Mouse (Mus musculus) midbrain, postnatal 0 days (tissue): ENCODE data around the gene Sik1. TPM values are rescaled to one million over a fixed set of nuclear protein-coding genes. Genes with fewer than 3 reads are reported as not detected.

Source experiments
- ATAC-seq: fragments of 200-750 bp; cut with Nextera tagmentation; 2 replicates; pipeline ENCODE4 v1.8.0; 2017; ENCODE audit warnings: moderate number of reproducible peaks, mild to moderate bottlenecking, moderate TSS enrichment, moderate library complexity; ENCODE audit not compliant: low FRiP score
- DNase-seq: peaks from one replicate; pipeline ENCODE4 v3.0.0-alpha.2; 2015; ENCODE audit warnings: low spot score
- H3K27ac ChIP-seq: fragments of 300-500 bp; sonication (generic); 2 replicates; pipeline ENCODE4 v1.5.1; 2014; ENCODE audit warnings: low read depth, mild to moderate bottlenecking, low read length, mixed read lengths
- H3K27me3 ChIP-seq: fragments of 300-500 bp; sonication (generic); 2 replicates; pipeline ENCODE4 v1.6.1; 2014; ENCODE audit warnings: low read length, control low read depth, mixed read lengths; ENCODE audit not compliant: insufficient read depth
- H3K36me3 ChIP-seq: fragments of 300-500 bp; sonication (generic); 2 replicates; pipeline ENCODE4 v1.6.1; 2014; ENCODE audit warnings: low read length, control low read depth, mixed read lengths; ENCODE audit not compliant: insufficient read depth
- H3K4me1 ChIP-seq: fragments of 300-500 bp; sonication (generic); 2 replicates; pipeline ENCODE4 v1.6.1; 2014; ENCODE audit warnings: mild to moderate bottlenecking, control low read depth, antibody characterized with exemption, low read length, mixed read lengths; ENCODE audit not compliant: insufficient read depth
- H3K4me2 ChIP-seq: fragments of 300-500 bp; sonication (generic); 2 replicates; pipeline ENCODE4 v1.6.1; 2014; ENCODE audit warnings: low read depth, mild to moderate bottlenecking, low read length, mixed read lengths; ENCODE audit not compliant: poor library complexity, severe bottlenecking
- H3K4me3 ChIP-seq: fragments of 300-500 bp; sonication (generic); 2 replicates; pipeline ENCODE4 v1.5.1; 2014; ENCODE audit warnings: low read depth, mild to moderate bottlenecking, low read length, moderate library complexity
- H3K9ac ChIP-seq: fragments of 300-500 bp; sonication (generic); replicated peaks from 2 replicates; pipeline ENCODE4 v1.6.1; 2014; ENCODE audit warnings: mild to moderate bottlenecking, low read length, moderate library complexity, mixed read lengths; ENCODE audit not compliant: poor library complexity, severe bottlenecking
- H3K9me3 ChIP-seq: fragments of 300-500 bp; sonication (generic); 2 replicates; pipeline ENCODE4 v1.6.1; 2016; ENCODE audit warnings: low read length, control low read depth
- CTCF ChIP-seq: IDR thresholded peaks from 2 replicates; pipeline ENCODE4 v1.5.1; 2016; ENCODE audit warnings: antibody characterized with exemption, mild to moderate bottlenecking
- WGBS: fragments of 180-500 bp; shearing (Covaris S2); extraction: QIAGEN DNeasy Blood & Tissue Kit; methylation state at CpG from one replicate; pipeline ENCODE4 v1.1.7; 2014; 5-methylcytosine and 5-hydroxymethylcytosine counted together
- polyA plus RNA-seq: library from polyadenylated mRNA; unstranded; fragments of >200 nt; fragmentation: Nextera tagmentation; extraction: Ambion mirVana; gene quantifications from 2 replicates; pipeline ENCODE4 v1.2.1, GENCODE M21; 2015
- total RNA-seq: library from RNA; depleted of rRNA; stranded (reverse); fragments of >200 nt; gene quantifications from 2 replicates; pipeline ENCODE4 v1.2.3, GENCODE M21; 2014; rRNA removed

Sik1 gene
- total RNA-seq (48.5 and 54.2 TPM in 2 replicates), polyA plus RNA-seq (17.6 and 22.3 TPM in 2 replicates)

- peaks cover 3% of the 10 kb centered on the region; the same call in 1 of the 2 replicates for H3K4me1 ChIP-seq
- TF ChIP-seq CTCF, result peak; percentile 75
- peaks cover 2% of the 10 kb centered on the region; the same call in 1 of the 2 replicates for H3K36me3 ChIP-seq
- H3K4me3 ChIP-seq, result peak within 1 kb of the TSS; percentile 62
- peak within 1 kb of the TSS; percentile 87 for H3K9ac ChIP-seq
- H3K27me3 ChIP-seq, result no peaks in the 10 kb centered on the region
- ATAC-seq (peak; percentile 95), DNase-seq (peak; percentile 98)
- under 1% methylated on average over 38 of the region's 92 CpGs for WGBS
- H3K27ac ChIP-seq, result peak within 1 kb of the TSS; percentile 67
- no peaks in the 10 kb centered on the region for H3K9me3 ChIP-seq
- peak within 1 kb of the TSS; percentile 71 for H3K4me2 ChIP-seq
Measured at GRCm38 (mm10) chr17:31855597-31856518, at the start of gene Sik1. Gene Sik1 (minus strand): TSS chr17:31855804.

GRCm38 (mm10) chr17:31905201-31905790, 49.7 kb upstream of the Sik1 start:
- H3K4me1 ChIP-seq, result no peaks in the 10 kb centered on the region
- WGBS, result 89% methylated on average over 9 of the region's 9 CpGs
- no peak overlapping the region for H3K27ac ChIP-seq
- no peak overlapping the region for H3K4me3 ChIP-seq
- no peaks in the 10 kb centered on the region for H3K27me3 ChIP-seq
- no peaks in the 10 kb centered on the region for H3K9me3 ChIP-seq
- no peaks in the 10 kb centered on the region for H3K36me3 ChIP-seq
- no peak for ATAC-seq
- no peak for TF ChIP-seq CTCF
- no peak overlapping the region for H3K9ac ChIP-seq
- no peak overlapping the region for H3K4me2 ChIP-seq
- no peak for DNase-seq

GRCm38 (mm10) chr17:31904036-31904435, 48.4 kb upstream of the Sik1 start:
- H3K9me3 ChIP-seq, result no peaks in the 10 kb centered on the region
- no peak overlapping the region for H3K9ac ChIP-seq
- 84% methylated on average over 7 of the region's 7 CpGs for WGBS
- ATAC-seq (no peak), DNase-seq (no peak)
- H3K27me3 ChIP-seq, result no peaks in the 10 kb centered on the region
- TF ChIP-seq CTCF, result no peak
- no peak overlapping the region for H3K4me3 ChIP-seq
- H3K4me2 ChIP-seq, result no peak overlapping the region
- H3K27ac ChIP-seq, result no peak overlapping the region
- no peaks in the 10 kb centered on the region for H3K4me1 ChIP-seq
- H3K36me3 ChIP-seq, result no peaks in the 10 kb centered on the region

GRCm38 (mm10) chr17:31902630-31903198, 47.1 kb upstream of the Sik1 start:
- TF ChIP-seq CTCF, result no peak
- WGBS, result 77% methylated on average over 3 of the region's 3 CpGs
- no peak for ATAC-seq

GRCm38 (mm10) chr17:31901461-31902204, 46.0 kb upstream of the Sik1 start:
- no peak overlapping the region for H3K27ac ChIP-seq
- H3K27me3 ChIP-seq, result no peaks in the 10 kb centered on the region
- no peak for ATAC-seq
- WGBS, result 74% methylated on average over 11 of the region's 11 CpGs
- no peaks in the 10 kb centered on the region for H3K9me3 ChIP-seq
- no peak overlapping the region for H3K9ac ChIP-seq
- H3K4me1 ChIP-seq, result no peaks in the 10 kb centered on the region
- no peaks in the 10 kb centered on the region for H3K36me3 ChIP-seq
- H3K4me3 ChIP-seq, result no peak overlapping the region
- no peak for DNase-seq
- no peak for TF ChIP-seq CTCF
- H3K4me2 ChIP-seq, result no peak overlapping the region

More at GRCm38 (mm10) chr17:31902630-31903198, 47.1 kb upstream of the Sik1 start:
- Histone ChIP-seq H3K9me3 (no peaks in the 10 kb centered on the region), H3K4me1 (no peaks in the 10 kb centered on the region), H3K36me3 (no peaks in the 10 kb centered on the region), H3K27ac (no peak overlapping the region), H3K27me3 (no peaks in the 10 kb centered on the region), H3K4me2 (no peak overlapping the region), H3K4me3 (no peak overlapping the region), H3K9ac (no peak overlapping the region)
- no peak for DNase-seq
